Mouse (Mus musculus) midbrain, embryonic 13.5 days (tissue): Measurements from ENCODE around the gene Pbx2. TPM values are rescaled to one million over a fixed set of nuclear protein-coding genes. Genes with fewer than 3 reads are reported as not detected.

Experiments used
- polyA plus RNA-seq: library from polyadenylated mRNA; unstranded; fragments of >200 nt; fragmentation: Nextera tagmentation; extraction: Ambion mirVana; gene quantifications from 2 replicates; pipeline ENCODE4 v1.2.1, GENCODE M21; 2015

Pbx2 gene
- polyA plus RNA-seq, 1 experiment from 2014 or later = 13.3 TPM

Other genes with a start within 250 kb of the Pbx2 start
- gene Btnl2, start 236.4 kb upstream of the Pbx2 start, polyA plus RNA-seq = not detected in 2 replicates
- not detected in 2 replicates for gene Btnl1, start 214.1 kb upstream of the Pbx2 start, polyA plus RNA-seq
- gene BC051142, start 192.4 kb upstream of the Pbx2 start, polyA plus RNA-seq = 4.6 and 5.6 TPM in 2 replicates
- gene Btnl4, start 113.9 kb upstream of the Pbx2 start, polyA plus RNA-seq = not detected in 2 replicates
- gene Btnl6, start 73.9 kb upstream of the Pbx2 start, polyA plus RNA-seq = not detected in 2 replicates
- 8.9 and 9.1 TPM in 2 replicates for gene Notch4, start 27.0 kb upstream of the Pbx2 start, polyA plus RNA-seq
- gene Gpsm3, start 1.5 kb upstream of the Pbx2 start, polyA plus RNA-seq = 2.8 and 3.4 TPM in 2 replicates
- 1.5 and 2.2 TPM in 2 replicates for gene Ager, start 6.6 kb downstream of the Pbx2 start, polyA plus RNA-seq
- gene Rnf5, start 12.4 kb downstream of the Pbx2 start, polyA plus RNA-seq = 324 and 337 TPM in 2 replicates
- gene Agpat1, start 13.0 kb downstream of the Pbx2 start, polyA plus RNA-seq = 86.0 and 100 TPM in 2 replicates
- gene Egfl8, start 24.7 kb downstream of the Pbx2 start, polyA plus RNA-seq = 6.8 and 8.6 TPM in 2 replicates
- gene Ppt2, start 37.2 kb downstream of the Pbx2 start, polyA plus RNA-seq = 22.3 and 23.3 TPM in 2 replicates
- gene Prrt1, start 38.3 kb downstream of the Pbx2 start, polyA plus RNA-seq = 7.4 and 7.5 TPM in 2 replicates
- 17.0 and 18.9 TPM in 2 replicates for gene Fkbpl, start 53.5 kb downstream of the Pbx2 start, polyA plus RNA-seq
- 118 and 122 TPM in 2 replicates for gene Atf6b, start 55.9 kb downstream of the Pbx2 start, polyA plus RNA-seq
- gene Tnxb, start 79.3 kb downstream of the Pbx2 start, polyA plus RNA-seq = 0.08 and 0.10 TPM in 2 replicates
- gene C4b, start 152.6 kb downstream of the Pbx2 start, polyA plus RNA-seq = not detected in 2 replicates
- gene Cyp21a1, start 213.3 kb downstream of the Pbx2 start, polyA plus RNA-seq = not detected in 2 replicates
- 38.5 and 40.5 TPM in 2 replicates for gene Stk19, start 245.7 kb downstream of the Pbx2 start, polyA plus RNA-seq
- gene Dxo, start 245.8 kb downstream of the Pbx2 start, polyA plus RNA-seq = 74.7 and 76.1 TPM in 2 replicates